Mouse (Mus musculus) midbrain, embryonic 16.5 days (tissue): ENCODE data around the gene Ano7. TPM values are rescaled to one million over a fixed set of nuclear protein-coding genes. Genes with fewer than 3 reads are reported as not detected.

Source experiments
- ATAC-seq: fragments of 200-750 bp; cut with Nextera tagmentation; 2 replicates; pipeline ENCODE4 v1.8.0; 2017; ENCODE audit warnings: moderate TSS enrichment
- H3K27ac ChIP-seq: fragments of 300-500 bp; sonication (generic); 2 replicates; pipeline ENCODE4 v1.5.1; 2014; ENCODE audit warnings: mild to moderate bottlenecking, low read length, mixed read lengths
- H3K27me3 ChIP-seq: fragments of 300-500 bp; sonication (generic); 2 replicates; pipeline ENCODE4 v1.6.1; 2014; ENCODE audit warnings: low read depth, low read length, mixed read lengths; ENCODE audit not compliant: control insufficient read depth, insufficient read depth
- H3K36me3 ChIP-seq: fragments of 300-500 bp; sonication (generic); 2 replicates; pipeline ENCODE4 v1.6.1; 2014; ENCODE audit warnings: mild to moderate bottlenecking, low read length, moderate library complexity, mixed read lengths; ENCODE audit not compliant: control insufficient read depth, insufficient read depth
- H3K4me1 ChIP-seq: fragments of 300-500 bp; sonication (generic); 2 replicates; pipeline ENCODE4 v1.6.1; 2014; ENCODE audit warnings: mild to moderate bottlenecking, low read length, mixed read lengths; ENCODE audit not compliant: control insufficient read depth, insufficient read depth
- H3K4me2 ChIP-seq: fragments of 300-500 bp; sonication (generic); 2 replicates; pipeline ENCODE4 v1.6.1; 2014; ENCODE audit warnings: mild to moderate bottlenecking, low read length, mixed read lengths
- H3K4me3 ChIP-seq: fragments of 300-500 bp; sonication (generic); 2 replicates; pipeline ENCODE4 v1.5.1; 2014; ENCODE audit warnings: low read depth, mild to moderate bottlenecking, low read length, moderate library complexity, mixed read lengths
- H3K9ac ChIP-seq: fragments of 300-500 bp; sonication (generic); 2 replicates; pipeline ENCODE4 v1.6.1; 2014; ENCODE audit warnings: low read depth, low read length, mixed read lengths
- H3K9me3 ChIP-seq: fragments of 300-500 bp; sonication (generic); replicated peaks from 2 replicates; pipeline ENCODE4 v1.6.1; 2014; ENCODE audit warnings: mild to moderate bottlenecking, low read length, mixed read lengths; ENCODE audit not compliant: control insufficient read depth, poor library complexity, severe bottlenecking
- WGBS: fragments of 180-500 bp; shearing (Covaris S2); extraction: QIAGEN DNeasy Blood & Tissue Kit; methylation state at CpG from one replicate; pipeline ENCODE4 v1.1.7; 2014; 5-methylcytosine and 5-hydroxymethylcytosine counted together
- polyA plus RNA-seq: library from polyadenylated mRNA; unstranded; fragments of >200 nt; fragmentation: Nextera tagmentation; extraction: Ambion mirVana; gene quantifications from 2 replicates; pipeline ENCODE4 v1.2.1, GENCODE M21; 2015

Gene Ano7
- polyA plus RNA-seq, result 0.92 and 1.2 TPM in 2 replicates

GRCm38 (mm10) chr1:93373665-93374064, at the start of gene Ano7:
Gene Ano7 (plus strand): TSS chr1:93373930.
- Histone ChIP-seq H3K4me1 (no peaks in the 10 kb centered on the region), H3K4me3 (no peak within 1 kb of the TSS), H3K36me3 (no peaks in the 10 kb centered on the region), H3K27me3 (no peaks in the 10 kb centered on the region), H3K9me3 (no peaks in the 10 kb centered on the region), H3K4me2 (no peak within 1 kb of the TSS), H3K27ac (no peak within 1 kb of the TSS), H3K9ac (no peak within 1 kb of the TSS)
- WGBS, result 77% methylated on average over 4 of the region's 4 CpGs
- no peak for ATAC-seq

DNA sequence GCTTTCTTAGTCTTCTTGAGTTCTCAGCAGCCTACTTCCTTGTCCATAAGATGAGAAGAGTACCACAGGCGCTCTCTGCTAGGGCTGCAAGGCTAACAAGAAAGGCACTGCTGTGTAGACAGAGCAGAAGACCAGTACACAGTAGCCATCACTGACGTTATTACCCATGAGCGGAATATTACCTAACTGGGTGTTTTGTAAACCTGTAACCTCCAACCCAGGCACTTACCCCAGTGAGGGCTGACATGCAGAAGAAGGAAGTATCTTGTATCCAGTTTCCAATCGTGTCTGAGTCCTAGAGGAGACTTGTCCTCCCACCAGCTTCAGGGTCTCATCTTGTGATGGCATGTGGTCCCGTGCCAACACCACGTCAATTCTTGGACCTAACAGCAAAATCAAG, 49.8 kb upstream of the Ano7 start:
- no peaks in the 10 kb centered on the region for H3K27me3 ChIP-seq
- 95% methylated on average over 6 of the region's 6 CpGs for WGBS
- H3K4me1 ChIP-seq, result no peaks in the 10 kb centered on the region
- no peak for ATAC-seq
- no peak overlapping the region for H3K9ac ChIP-seq
- peaks cover 22% of the 10 kb centered on the region for H3K36me3 ChIP-seq
- no peaks in the 10 kb centered on the region for H3K9me3 ChIP-seq
- no peak overlapping the region for H3K27ac ChIP-seq
- no peak overlapping the region for H3K4me2 ChIP-seq
- no peak overlapping the region for H3K4me3 ChIP-seq

GRCm38 (mm10) chr1:93326446-93326845, 47.3 kb upstream of the Ano7 start:
- H3K36me3 ChIP-seq, result peaks cover 4% of the 10 kb centered on the region
- 89% methylated on average over 3 of the region's 3 CpGs for WGBS
- no peak overlapping the region for H3K27ac ChIP-seq
- no peak overlapping the region for H3K9ac ChIP-seq
- ATAC-seq, result no peak
- no peaks in the 10 kb centered on the region for H3K4me1 ChIP-seq
- H3K4me2 ChIP-seq, result no peak overlapping the region
- H3K9me3 ChIP-seq, result no peaks in the 10 kb centered on the region
- H3K27me3 ChIP-seq, result no peaks in the 10 kb centered on the region
- no peak overlapping the region for H3K4me3 ChIP-seq

- Histone ChIP-seq H3K9ac (no peak overlapping the region), H3K4me2 (no peak overlapping the region), H3K4me3 (no peak overlapping the region), H3K27me3 (no peaks in the 10 kb centered on the region), H3K9me3 (no peaks in the 10 kb centered on the region), H3K4me1 (no peaks in the 10 kb centered on the region), H3K36me3 (no peaks in the 10 kb centered on the region), H3K27ac (no peak overlapping the region)
- 80% methylated on average over 2 of the region's 2 CpGs for WGBS
- no peak for ATAC-seq
These were observed 39.1 kb upstream of the Ano7 start for GRCm38 (mm10) chr1:93334621-93335020.

DNA sequence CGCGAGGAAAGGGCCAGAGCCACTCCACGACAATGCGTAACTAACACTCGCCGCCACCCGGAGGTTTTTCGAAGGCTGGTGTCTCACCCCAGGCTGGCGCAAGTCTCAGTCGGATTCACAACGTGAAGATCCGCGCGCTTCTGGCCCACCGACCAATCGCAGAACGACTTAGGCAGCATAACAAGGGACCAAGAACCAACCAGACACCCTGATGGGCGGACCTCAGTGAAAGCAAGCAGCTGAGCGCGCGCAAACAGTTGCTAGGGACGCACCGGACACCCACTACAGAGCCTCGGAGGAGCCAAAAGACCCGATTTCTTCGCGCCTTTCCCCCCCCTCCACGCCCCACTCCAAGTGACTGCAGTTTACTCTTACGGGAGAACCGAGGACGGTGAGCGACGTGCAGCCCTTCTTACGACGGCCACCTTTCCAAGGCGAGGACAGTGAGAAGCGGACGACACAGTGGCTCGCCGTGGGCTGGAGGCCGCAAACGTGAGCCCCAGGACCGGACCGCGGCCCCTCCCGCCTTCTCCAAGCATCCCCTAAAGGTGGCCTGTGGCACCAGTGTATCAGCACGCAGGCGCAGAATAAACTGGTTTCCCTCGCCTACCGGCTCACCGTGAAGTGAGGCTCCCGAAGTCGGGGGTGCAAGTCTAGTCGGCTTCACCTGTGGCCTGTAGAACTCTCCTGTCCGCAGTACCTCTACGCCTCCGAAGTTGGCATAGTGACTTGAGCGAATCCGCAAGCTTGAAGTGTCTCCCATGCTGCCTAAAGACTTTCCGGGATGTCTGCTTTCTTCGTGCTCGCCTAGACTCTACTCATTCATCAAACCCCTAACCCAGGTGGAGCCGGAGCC, 30.9 kb upstream of the Ano7 start, which contains the start of the genes Ppp1r7 and Pask:
Gene Ppp1r7 (plus strand): TSS at position 207 of the 856 bp plus-strand sequence.
Gene Pask (minus strand): TSS at position 835 of the 856 bp plus-strand sequence.
- ATAC-seq, result peak; percentile 98
- no peaks in the 10 kb centered on the region for H3K27me3 ChIP-seq
- H3K36me3 ChIP-seq, result no peaks in the 10 kb centered on the region; the same call in 1 of the 2 replicates
- under 1% methylated on average over 62 of the region's 63 CpGs for WGBS
- peak within 1 kb of the TSS; percentile 69 for H3K27ac ChIP-seq
- peak within 1 kb of the TSS; percentile 94 for H3K4me3 ChIP-seq
- H3K9ac ChIP-seq, result peak within 1 kb of the TSS; percentile 88
- peaks cover 11% of the 10 kb centered on the region for H3K4me1 ChIP-seq
- no peaks in the 10 kb centered on the region for H3K9me3 ChIP-seq
- peak within 1 kb of the TSS; percentile 97 for H3K4me2 ChIP-seq

- H3K4me3 ChIP-seq, result peak overlapping the region; percentile 94
- no peaks in the 10 kb centered on the region; the same call in 1 of the 2 replicates for H3K36me3 ChIP-seq
- H3K9ac ChIP-seq, result peak overlapping the region; percentile 88
- peak overlapping the region; percentile 69 for H3K27ac ChIP-seq
- 0% methylated on average over 39 of the region's 39 CpGs for WGBS
- peaks cover 11% of the 10 kb centered on the region for H3K4me1 ChIP-seq
- H3K4me2 ChIP-seq, result peak overlapping the region; percentile 97
- no peaks in the 10 kb centered on the region for H3K27me3 ChIP-seq
- ATAC-seq, result peak; percentile 99
- H3K9me3 ChIP-seq, result no peaks in the 10 kb centered on the region
These were observed 30.2 kb upstream of the Ano7 start for GRCm38 (mm10) chr1:93343504-93344047.

DNA sequence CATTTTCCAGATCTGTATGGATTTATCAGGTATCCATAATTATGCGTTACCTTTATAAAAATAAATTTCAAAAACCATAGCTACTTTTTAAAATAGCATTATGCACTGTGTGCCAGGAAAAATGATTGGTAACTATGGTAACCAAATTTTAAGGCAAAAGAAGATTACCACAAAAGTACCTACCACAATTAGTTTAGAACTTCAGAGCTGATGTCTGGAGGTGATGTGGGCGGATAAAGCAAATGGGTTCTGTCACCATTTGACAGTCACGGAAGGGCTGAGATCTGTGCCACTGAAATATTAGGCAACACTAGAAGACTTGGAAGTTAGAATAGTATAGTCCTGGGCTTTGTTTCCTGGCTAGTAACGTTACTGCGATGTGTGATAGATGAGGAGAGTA, 26.6 kb upstream of the Ano7 start:
- H3K36me3 ChIP-seq, result peaks cover 13% of the 10 kb centered on the region

DNA sequence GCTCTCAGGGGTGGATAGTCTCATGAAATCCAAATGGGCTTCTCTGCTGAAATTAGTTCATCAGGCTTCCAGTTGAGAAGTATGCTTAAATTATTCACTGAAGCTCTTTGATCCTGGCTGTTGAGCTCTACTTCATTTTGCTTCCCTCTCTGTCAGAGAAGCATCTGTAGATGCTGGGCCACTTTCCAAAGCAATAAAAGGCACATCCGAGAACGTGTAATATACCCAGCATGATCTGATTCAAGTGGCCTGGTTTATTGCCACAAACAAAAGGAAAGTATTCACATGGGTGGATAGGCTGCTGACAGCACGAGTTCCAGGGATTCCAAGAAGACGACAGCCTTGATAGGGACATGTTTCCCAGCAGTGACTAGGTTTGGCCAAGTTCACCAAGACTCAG, 24.0 kb upstream of the Ano7 start:
- Histone ChIP-seq H3K4me3 (no peak overlapping the region), H3K27me3 (no peaks in the 10 kb centered on the region), H3K36me3 (peaks cover 28% of the 10 kb centered on the region), H3K4me1 (peaks cover under 1% of the 10 kb centered on the region), H3K4me2 (no peak overlapping the region), H3K27ac (no peak overlapping the region), H3K9ac (no peak overlapping the region), H3K9me3 (no peaks in the 10 kb centered on the region)
- ATAC-seq, result no peak
- 69% methylated on average over 4 of the region's 4 CpGs for WGBS

More for the DNA sequence above, 26.6 kb upstream of the Ano7 start:
- no peaks in the 10 kb centered on the region for H3K9me3 ChIP-seq
- H3K27me3 ChIP-seq, result no peaks in the 10 kb centered on the region
- WGBS, result 93% methylated on average over 5 of the region's 5 CpGs
- peaks cover 10% of the 10 kb centered on the region for H3K4me1 ChIP-seq
- no peak for ATAC-seq
- H3K4me3 ChIP-seq, result no peak overlapping the region
- no peak overlapping the region for H3K4me2 ChIP-seq
- no peak overlapping the region for H3K9ac ChIP-seq
- H3K27ac ChIP-seq, result no peak overlapping the region

DNA sequence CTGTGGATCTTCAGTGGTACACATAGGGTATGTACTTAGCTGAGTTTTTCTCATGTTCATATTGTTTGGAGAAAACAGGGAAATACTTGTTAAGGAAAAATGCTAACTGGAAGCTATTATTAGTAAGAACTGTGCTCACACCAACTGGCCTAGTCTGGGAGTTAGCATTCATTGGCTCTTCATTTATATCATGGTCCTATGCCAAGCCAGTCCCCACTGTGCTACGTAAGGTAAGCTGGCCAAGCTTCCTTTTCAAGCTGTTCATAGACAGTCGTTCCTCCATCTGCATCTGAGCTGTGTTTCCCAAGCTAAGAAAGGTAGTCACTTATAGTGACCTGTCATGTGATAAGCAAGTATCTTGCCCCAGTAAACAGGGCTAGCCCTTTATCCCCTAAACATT, 21.0 kb upstream of the Ano7 start:
- Histone ChIP-seq H3K4me1 (no peaks in the 10 kb centered on the region), H3K27ac (no peak overlapping the region), H3K4me3 (no peak overlapping the region), H3K27me3 (no peaks in the 10 kb centered on the region), H3K9me3 (no peaks in the 10 kb centered on the region), H3K4me2 (no peak overlapping the region), H3K9ac (no peak overlapping the region), H3K36me3 (peaks cover 40% of the 10 kb centered on the region)
- 95% methylated on average over 2 of the region's 2 CpGs for WGBS
- no peak for ATAC-seq
